Mouse (Mus musculus): ENCODE results near the gene Eml3. TPM values are rescaled to one million over a fixed set of nuclear protein-coding genes. Genes with fewer than 3 reads are reported as not detected.
A peak's percentile ranks its signal among the peaks of the same experiment; 100 is the strongest.

Gene Eml3
- total and polyA plus RNA-seq, 3 experiments, result 16.6 to 23.4 TPM; not detected in 1

- Histone ChIP-seq H3K4me1 (ENCODE audit: control insufficient read depth in 1 of 2, insufficient read depth in 2 of 2, low read length in 2 of 2) (peaks cover 6 to 16% of the 10 kb centered on the region in 2 experiments), H3K9me3 (replicated peaks; ENCODE audit: insufficient read depth, low read length) (no peaks in the 10 kb centered on the region), H3K27ac (ENCODE audit: control insufficient read depth, low read depth, low read length) (no peak overlapping the region)
Measured at GRCm38 (mm10) chr19:8965771-8966170, 36.4 kb downstream of the Eml3 start.

DNA sequence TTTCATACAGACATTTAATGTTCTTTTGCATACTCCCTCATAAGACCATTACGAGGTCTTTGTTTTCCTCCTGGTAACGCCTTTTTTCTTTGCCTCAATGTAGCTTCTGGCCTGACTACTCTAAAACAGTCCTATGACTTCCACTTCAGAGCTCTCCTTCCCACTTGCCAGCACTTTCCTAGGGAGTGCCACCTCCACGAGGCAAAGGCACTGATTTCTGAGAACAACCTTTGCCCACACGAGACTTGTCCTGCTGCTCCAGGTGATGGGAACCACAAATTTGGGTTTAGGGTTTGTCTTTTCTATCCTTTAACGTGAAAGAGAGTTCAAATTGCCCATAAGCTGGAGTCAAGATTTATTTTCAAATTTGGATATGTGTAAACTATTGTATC lies 36.8 kb downstream of the Eml3 start:
- H3K79me2 ChIP-seq (ENCODE audit: control insufficient read depth, insufficient read depth, low read length, poor library complexity), result peaks cover 46% of the 10 kb centered on the region
- no peak for TF ChIP-seq USF1 (IDR thresholded peaks at IDR 0.05; ENCODE audit: low read depth, low read length)
- TF ChIP-seq CTCF (IDR thresholded peaks at IDR 0.05 in 2 of 3, conservative IDR thresholded peaks at IDR 0.05 in 1 of 3; ENCODE audit: control insufficient read depth in 1 of 3, insufficient read depth in 1 of 3, low read depth in 2 of 3, low read length in 3 of 3, poor library complexity in 1 of 3, severe bottlenecking in 1 of 3), result no peak
- no peak for TF ChIP-seq UBTF (IDR thresholded peaks at IDR 0.05; ENCODE audit: borderline replicate concordance, insufficient read depth, low read depth, low read length)
- no peak for TF ChIP-seq POLR2AphosphoS2 (IDR thresholded peaks at IDR 0.05; ENCODE audit: low read length)
- TF ChIP-seq EP300 (IDR thresholded peaks at IDR 0.05; ENCODE audit: low read depth in 1 of 2, low read length in 2 of 2), result no peak
- no peak for TF ChIP-seq SIN3A (IDR thresholded peaks at IDR 0.05; ENCODE audit: low read length)
- no peak for TF ChIP-seq HCFC1 (IDR thresholded peaks at IDR 0.05; ENCODE audit: low read depth, low read length)
- TF ChIP-seq GATA1 (IDR thresholded peaks at IDR 0.05; ENCODE audit: low read depth, low read length), result no peak
- TF ChIP-seq ETS1 (IDR thresholded peaks at IDR 0.05; ENCODE audit: low read depth, low read length), result no peak
- TF ChIP-seq MYB (IDR thresholded peaks at IDR 0.05; ENCODE audit: low read depth, low read length), result no peak
- TF ChIP-seq ZNF384 (IDR thresholded peaks at IDR 0.05; ENCODE audit: low read depth, low read length), result no peak
- TF ChIP-seq POLR2AphosphoS5 (IDR thresholded peaks at IDR 0.05; ENCODE audit: borderline replicate concordance, low read depth, low read length), result no peak
- no peak for TF ChIP-seq ELF1 (IDR thresholded peaks at IDR 0.05; ENCODE audit: low read depth, low read length)
- TF ChIP-seq E2F4 (IDR thresholded peaks at IDR 0.05; ENCODE audit: borderline replicate concordance, low read depth, low read length), result no peak
- no peak for TF ChIP-seq TAL1 (IDR thresholded peaks at IDR 0.05; ENCODE audit: low read length)
- TF ChIP-seq MAZ (IDR thresholded peaks at IDR 0.05; ENCODE audit: low read depth, low read length), result no peak
- no peak for TF ChIP-seq SMC3 (IDR thresholded peaks at IDR 0.05; ENCODE audit: low read depth, low read length)
- H3K27ac ChIP-seq (ENCODE audit: control insufficient read depth, low read depth, low read length), result peak overlapping the region; percentile 88
- DNase-seq (ENCODE audit: low read depth, low spot score), result no peak
- peak overlapping the region; percentile 77 for H3K9ac ChIP-seq (ENCODE audit: control insufficient read depth, low read depth, low read length, poor library complexity, severe bottlenecking)
- no peaks in the 10 kb centered on the region for H3K27me3 ChIP-seq (ENCODE audit: control insufficient read depth in 1 of 2, insufficient read depth in 2 of 2, low read length in 2 of 2)
- peaks cover 27 to 28% of the 10 kb centered on the region in 2 experiments for H3K36me3 ChIP-seq (ENCODE audit: control insufficient read depth in 1 of 2, insufficient read depth in 2 of 2, low read length in 2 of 2)
- no peaks in the 10 kb centered on the region for H3K9me3 ChIP-seq (replicated peaks; ENCODE audit: insufficient read depth, low read length)
- peaks cover 6 to 20% of the 10 kb centered on the region in 2 experiments for H3K4me1 ChIP-seq (ENCODE audit: control insufficient read depth in 1 of 2, insufficient read depth in 2 of 2, low read length in 2 of 2)
- peak overlapping the region; percentile 66 to 80 for H3K4me3 ChIP-seq (ENCODE audit: control insufficient read depth in 1 of 2, insufficient read depth in 1 of 2, low read depth in 2 of 2, low read length in 2 of 2)

More at GRCm38 (mm10) chr19:8965771-8966170, 36.4 kb downstream of the Eml3 start:
- TF ChIP-seq TAL1 (IDR thresholded peaks at IDR 0.05; ENCODE audit: low read length) (no peak), CHD1 (IDR thresholded peaks at IDR 0.05; ENCODE audit: low read depth, low read length) (no peak), ZMIZ1 (IDR thresholded peaks at IDR 0.05; ENCODE audit: low read depth, low read length) (no peak), ZNF384 (IDR thresholded peaks at IDR 0.05; ENCODE audit: low read depth, low read length) (no peak), UBTF (IDR thresholded peaks at IDR 0.05; ENCODE audit: borderline replicate concordance, insufficient read depth, low read depth, low read length) (no peak), NRF1 (IDR thresholded peaks at IDR 0.05; ENCODE audit: insufficient read depth, low read depth, low read length, poor library complexity, severe bottlenecking) (no peak), USF1 (IDR thresholded peaks at IDR 0.05; ENCODE audit: low read depth, low read length) (no peak), SIN3A (IDR thresholded peaks at IDR 0.05; ENCODE audit: low read length) (no peak)
- no peak overlapping the region for H3K4me3 ChIP-seq (ENCODE audit: control insufficient read depth in 1 of 2, insufficient read depth in 1 of 2, low read depth in 2 of 2, low read length in 2 of 2)
- no peaks in the 10 kb centered on the region for H3K27me3 ChIP-seq (ENCODE audit: control insufficient read depth in 1 of 2, insufficient read depth in 2 of 2, low read length in 2 of 2)
- peaks cover 24 to 27% of the 10 kb centered on the region in 2 experiments for H3K36me3 ChIP-seq (ENCODE audit: control insufficient read depth in 1 of 2, insufficient read depth in 2 of 2, low read length in 2 of 2)
- no peak overlapping the region for H3K9ac ChIP-seq (ENCODE audit: control insufficient read depth, low read depth, low read length, poor library complexity, severe bottlenecking)
- DNase-seq (ENCODE audit: low read depth, low spot score), result no peak
- H3K79me2 ChIP-seq (ENCODE audit: control insufficient read depth, insufficient read depth, low read length, poor library complexity), result peaks cover 42% of the 10 kb centered on the region
